Mouse (Mus musculus): ENCODE measurements around the gene Prkd1.

GRCm38 (mm10) chr12:50594506-50594905 is 54.4 kb downstream of the Prkd1 start:
- no peak for TF ChIP-seq CTCF (conservative IDR thresholded peaks at IDR 0.05; ENCODE audit: low read length)
- no peak for TF ChIP-seq NANOG (IDR thresholded peaks at IDR 0.05; ENCODE audit: borderline replicate concordance, low read length)

Data from E14TG2a.4 (cell line).